Mouse (Mus musculus) liver, embryonic 14.5 days (tissue): ENCODE measurements around the gene Hist1h4b. TPM values are rescaled to one million over a fixed set of nuclear protein-coding genes. Genes with fewer than 3 reads are reported as not detected.
A peak's percentile ranks its signal among the peaks of the same experiment; 100 is the strongest.

Experiments
- ATAC-seq: fragments of 200-750 bp; cut with Nextera tagmentation; 2 replicates; pipeline ENCODE4 v1.8.0; 2017; ENCODE audit warnings: moderate number of reproducible peaks, mild to moderate bottlenecking, moderate library complexity; ENCODE audit not compliant: insufficient read depth
- DNase-seq, 3 experiments: peaks; one replicate each; pipeline ENCODE4 v3.0.0-alpha.2; 2012 to 2013; ENCODE audit warnings: low read depth in 3 of 3, low spot score in 3 of 3
- H3K27ac ChIP-seq: fragments of 300-500 bp; sonication (generic); 2 replicates; pipeline ENCODE4 v1.5.1; 2014; ENCODE audit warnings: moderate library complexity, mild to moderate bottlenecking, control low read depth, inconsistent platforms
- H3K27me3 ChIP-seq: fragments of 300-500 bp; sonication (generic); 2 replicates; pipeline ENCODE4 v1.6.1; 2014; ENCODE audit warnings: mild to moderate bottlenecking, low read length, moderate library complexity; ENCODE audit not compliant: control insufficient read depth, insufficient read depth
- H3K36me3 ChIP-seq: fragments of 300-500 bp; sonication (generic); replicated peaks from 2 replicates; pipeline ENCODE4 v1.6.1; 2014; ENCODE audit warnings: low read depth; ENCODE audit not compliant: control insufficient read depth, insufficient read depth
- H3K4me1 ChIP-seq, 2 experiments: fragments of 200-500 bp in 1 of 2; fragments of 300-500 bp in 1 of 2; sonication (generic) in 1 of 2; replicated peaks; 2 replicates each; pipeline ENCODE4 v1.6.1; 2012 to 2014; ENCODE audit warnings: antibody characterized with exemption in 1 of 2, inconsistent platforms in 1 of 2, low read length in 1 of 2; ENCODE audit not compliant: control insufficient read depth in 2 of 2, insufficient read depth in 2 of 2
- H3K4me2 ChIP-seq: fragments of 300-500 bp; sonication (generic); 2 replicates; pipeline ENCODE4 v1.6.1; 2014; ENCODE audit warnings: low read depth, mild to moderate bottlenecking, control low read depth, moderate library complexity
- H3K4me3 ChIP-seq, 2 experiments: fragments of 200-500 bp in 1 of 2; fragments of 300-500 bp in 1 of 2; sonication (generic) in 1 of 2; 2 replicates each; pipeline ENCODE4 v1.5.1; 2012 to 2014; ENCODE audit warnings: low read depth in 2 of 2, low read length in 2 of 2, mild to moderate bottlenecking in 2 of 2, control low read depth in 1 of 2, inconsistent platforms in 1 of 2, moderate library complexity in 1 of 2; ENCODE audit not compliant: insufficient read depth in 1 of 2
- H3K9ac ChIP-seq: fragments of 300-500 bp; sonication (generic); replicated peaks from 2 replicates; pipeline ENCODE4 v1.6.1; 2014; ENCODE audit warnings: mild to moderate bottlenecking, control low read depth, moderate library complexity
- H3K9me3 ChIP-seq: fragments of 300-500 bp; sonication (generic); 2 replicates; pipeline ENCODE4 v1.6.1; 2016; ENCODE audit warnings: low read length, mixed read lengths; ENCODE audit not compliant: control insufficient read depth
- CTCF ChIP-seq: IDR thresholded peaks from 2 replicates; pipeline ENCODE4 v1.5.1; 2016; ENCODE audit warnings: antibody characterized with exemption, low read depth, control low read depth
- EP300 ChIP-seq: IDR thresholded peaks from 2 replicates; pipeline ENCODE4 v1.6.1; 2016; ENCODE audit warnings: antibody characterized with exemption, low read depth
- WGBS: fragments of 180-500 bp; shearing (Covaris S2); extraction: QIAGEN DNeasy Blood & Tissue Kit; methylation state at CpG from one replicate; pipeline ENCODE4 v1.1.7; 2014; ENCODE audit not compliant: insufficient replicate concordance; 5-methylcytosine and 5-hydroxymethylcytosine counted together
- polyA plus RNA-seq, 2 experiments: library from polyadenylated mRNA; depleted of rRNA in 1 of 2; stranded (reverse) in 1 of 2; unstranded in 1 of 2; fragments of >200 nt; fragmentation: Nextera tagmentation in 1 of 2; extraction: Ambion mirVana in 1 of 2; gene quantifications; 2 replicates each; pipeline versions ENCODE4 v1.2.1 to v1.2.3; 2012 to 2014

Gene Hist1h4b
- polyA plus RNA-seq, 2 experiments = 5.1 to 21.6 TPM

GRCm38 (mm10) chr13:23759251-23759771 lies 2.5 kb downstream of the Hist1h4b start:
- Histone ChIP-seq H3K9me3 (no peaks in the 10 kb centered on the region), H3K27ac (peak overlapping the region; percentile 99), H3K27me3 (no peaks in the 10 kb centered on the region), H3K4me2 (peak overlapping the region; percentile 88), H3K36me3 (no peaks in the 10 kb centered on the region), H3K4me1 (peaks cover 37 to 39% of the 10 kb centered on the region in 2 experiments), H3K9ac (peak overlapping the region; percentile 93), H3K4me3 (peak overlapping the region in 1 of 2 experiments; percentile 62; a peak in 2 of 4 replicates)
- DNase-seq (no peak), ATAC-seq (no peak)
- TF ChIP-seq EP300 (no peak), CTCF (no peak)
- WGBS = 84% methylated on average over 3 of the region's 3 CpGs

GRCm38 (mm10) chr13:23759916-23760239 lies 3.1 kb downstream of the Hist1h4b start:
- 37% methylated on average over 1 of the region's 1 CpGs for WGBS
- Histone ChIP-seq H3K9me3 (no peaks in the 10 kb centered on the region), H3K36me3 (no peaks in the 10 kb centered on the region), H3K9ac (peak overlapping the region; percentile 93), H3K27me3 (no peaks in the 10 kb centered on the region), H3K27ac (peak overlapping the region; percentile 99), H3K4me1 (peaks cover 38 to 43% of the 10 kb centered on the region in 2 experiments), H3K4me2 (peak overlapping the region; percentile 88), H3K4me3 (peak overlapping the region; percentile 62)
- TF ChIP-seq CTCF (no peak), EP300 (no peak)
- DNase-seq (no peak), ATAC-seq (no peak)

DNA sequence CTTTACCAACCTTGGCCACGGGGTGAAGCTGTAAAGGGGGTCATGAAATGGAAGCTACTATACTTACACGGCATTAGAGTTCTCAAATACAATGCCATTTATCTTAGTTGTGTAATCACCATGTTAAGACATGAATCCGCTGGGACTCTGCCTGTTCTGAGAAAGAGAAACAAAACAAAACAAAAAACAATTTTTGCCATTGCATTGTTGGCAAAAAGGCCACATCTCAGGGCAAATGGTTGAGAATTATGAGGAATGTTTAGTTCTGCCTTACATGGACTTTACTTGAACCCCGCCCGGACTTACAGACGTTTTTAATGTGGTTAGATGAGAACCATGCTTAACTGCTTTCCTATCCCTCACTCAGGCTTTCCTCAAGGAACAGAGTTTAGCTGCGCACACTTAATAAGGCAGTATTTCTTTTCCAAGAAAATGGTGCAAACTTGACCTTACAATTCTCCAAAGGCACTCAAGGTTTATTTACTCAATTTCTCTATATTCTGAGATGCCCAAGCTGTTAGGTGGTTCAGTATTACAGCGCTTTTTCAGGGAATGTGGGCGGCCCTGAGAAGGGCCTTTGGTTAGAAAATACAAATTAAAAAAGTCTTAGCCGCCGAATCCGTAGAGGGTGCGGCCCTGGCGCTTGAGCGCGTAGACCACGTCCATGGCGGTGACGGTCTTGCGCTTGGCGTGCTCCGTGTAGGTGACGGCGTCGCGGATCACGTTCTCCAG lies 3.6 kb downstream of the Hist1h4b start:
- Histone ChIP-seq H3K27me3 (no peaks in the 10 kb centered on the region), H3K36me3 (no peaks in the 10 kb centered on the region), H3K4me3 (peak overlapping the region; percentile 62), H3K4me2 (peak overlapping the region; percentile 88), H3K27ac (peak overlapping the region; percentile 99), H3K4me1 (peaks cover 35 to 43% of the 10 kb centered on the region in 2 experiments), H3K9ac (peak overlapping the region; percentile 93), H3K9me3 (no peaks in the 10 kb centered on the region)
- DNase-seq = peak in 1 of 3 experiments; percentile 72
- 1% methylated on average over 20 of the region's 27 CpGs for WGBS
- ATAC-seq = no peak
- TF ChIP-seq CTCF = peak; percentile 34; the same call in 1 of the 2 replicates
- no peak for TF ChIP-seq EP300

DNA sequence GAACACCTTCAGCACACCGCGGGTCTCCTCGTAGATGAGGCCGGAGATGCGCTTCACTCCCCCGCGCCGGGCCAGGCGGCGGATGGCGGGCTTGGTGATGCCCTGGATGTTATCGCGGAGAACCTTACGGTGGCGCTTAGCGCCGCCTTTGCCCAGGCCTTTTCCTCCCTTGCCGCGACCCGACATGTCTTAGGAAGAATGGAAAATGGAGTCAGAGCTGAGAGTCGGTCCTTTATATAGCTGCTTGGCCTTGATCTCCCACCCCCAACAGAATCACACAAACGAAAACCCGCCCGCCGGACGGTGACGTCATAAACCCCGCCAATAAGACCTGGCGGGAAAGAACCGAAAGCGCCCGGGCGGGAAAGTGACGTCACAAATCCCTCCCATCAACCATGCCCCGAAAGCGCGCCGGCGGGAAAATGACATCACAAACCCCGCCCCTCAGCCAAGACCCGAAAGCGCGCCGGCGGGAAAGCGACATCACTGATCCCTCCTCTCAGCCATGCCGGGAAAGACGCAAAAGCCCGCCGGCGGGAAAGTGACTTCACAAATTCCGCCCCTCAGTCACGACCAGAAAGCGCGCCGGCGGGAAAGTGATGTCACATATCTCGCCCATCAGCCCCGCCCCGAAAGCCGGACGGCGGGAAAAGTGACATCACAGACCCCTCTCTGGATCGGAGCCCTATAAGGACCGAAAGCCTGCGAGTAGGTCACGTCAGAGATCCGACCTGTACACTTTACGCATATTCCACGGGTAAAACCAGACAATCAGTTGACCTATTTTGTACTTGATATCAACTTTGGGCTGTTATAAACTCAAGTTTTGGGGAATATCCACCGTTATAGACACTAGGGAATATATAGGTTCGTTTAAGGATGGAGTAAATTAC lies 4.4 kb downstream of the Hist1h4b start, which contains the start of gene Hist1h4a:
TSS of gene Hist1h4a (minus strand) at position 259 of the 893 bp plus-strand sequence.
- Histone ChIP-seq H3K36me3 (no peaks in the 10 kb centered on the region), H3K9me3 (no peaks in the 10 kb centered on the region), H3K27me3 (no peaks in the 10 kb centered on the region), H3K4me3 (peak within 1 kb of the TSS; percentile 62), H3K9ac (peak within 1 kb of the TSS; percentile 93), H3K4me2 (peak within 1 kb of the TSS; percentile 88), H3K27ac (peak within 1 kb of the TSS; percentile 99), H3K4me1 (peaks cover 29 to 40% of the 10 kb centered on the region in 2 experiments)
- ATAC-seq (peak; percentile 63), DNase-seq (peak; percentile 99 to 100 (median 99))
- TF ChIP-seq CTCF (0 out of 2 replicates have a peak, but pooled peaks have one; percentile 12), EP300 (peak; percentile 85)
- under 1% methylated on average over 61 of the region's 72 CpGs for WGBS
